Mouse (Mus musculus) heart, adult 10 weeks (tissue): Measurements from ENCODE around the gene Ascc3. TPM values are rescaled to one million over a fixed set of nuclear protein-coding genes. Genes with fewer than 3 reads are reported as not detected.

Source experiments
- polyA plus RNA-seq: library from polyadenylated mRNA; stranded (reverse); fragments of 350-450 nt; fragmentation: Illumina TruSeq; extraction: RNeasy Lipid Tissue Mini Kit (QIAGEN cat#74804); gene quantifications from one replicate; pipeline ENCODE4 v1.2.3, GENCODE M21; 2014; ENCODE audit warnings: low read depth, low replicate concordance

Ascc3 gene
- 7.9 TPM for polyA plus RNA-seq

GRCm38 (mm10) chr10:50592355-50593293 lies at the start of gene Ascc3:
Ascc3 (plus strand) TSS chr10:50592669.

GRCm38 (mm10) chr10:50894170-50894991 lies 301.9 kb downstream of the Ascc3 start, which contains the start of gene Sim1:
Sim1 (plus strand) TSS chr10:50894754.

